Mouse (Mus musculus): ENCODE measurements around the gene Tle3. TPM values are rescaled to one million over a fixed set of nuclear protein-coding genes. Genes with fewer than 3 reads are reported as not detected.

The Tle3 gene
- total RNA-seq, 2 experiments from 2014 or later: 40.9 to 91.4 TPM

DNA sequence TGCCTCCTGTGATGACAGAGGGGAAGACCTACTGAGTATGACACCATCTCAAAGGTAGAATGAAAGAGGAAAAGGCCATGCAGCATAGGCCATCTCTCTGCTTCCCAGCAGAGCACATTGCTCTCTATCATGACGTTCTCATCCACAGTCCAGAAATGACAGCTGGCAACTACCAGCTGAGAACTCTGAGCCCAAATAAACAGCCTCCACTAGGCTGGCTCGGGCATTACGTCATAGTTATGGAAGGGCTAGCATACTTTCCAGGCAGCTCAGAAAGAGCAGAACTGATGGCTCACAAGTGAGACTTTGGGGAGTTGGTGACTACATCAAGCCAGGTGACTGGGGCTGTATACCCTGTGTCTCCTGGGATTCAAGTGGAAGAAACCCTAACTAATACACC lies 49.5 kb downstream of the Tle3 start:
- ATAC-seq (replicated peaks; ENCODE audit: poor library complexity, severe bottlenecking): no peak

DNA sequence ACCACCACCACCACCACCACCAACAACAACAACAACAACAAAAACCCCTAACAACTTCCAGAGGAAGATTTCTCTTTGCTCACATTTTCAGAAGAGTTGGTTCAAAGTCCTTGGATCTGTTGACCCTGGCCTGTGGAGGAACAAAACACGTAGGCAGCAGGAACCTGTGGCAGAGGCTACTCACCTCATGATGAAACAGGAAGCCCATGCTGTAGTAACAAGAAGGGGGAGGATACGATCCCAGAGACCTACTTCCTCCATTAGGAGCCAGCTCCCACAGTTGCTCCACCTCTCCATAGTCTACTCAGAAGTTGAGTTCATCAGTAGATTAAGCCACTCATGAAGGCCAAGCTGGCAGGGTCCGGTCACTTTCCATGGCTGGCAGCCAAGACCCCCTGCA lies 52.1 kb downstream of the Tle3 start:
- peak; percentile 97 for ATAC-seq (replicated peaks; ENCODE audit: poor library complexity, severe bottlenecking)

DNA sequence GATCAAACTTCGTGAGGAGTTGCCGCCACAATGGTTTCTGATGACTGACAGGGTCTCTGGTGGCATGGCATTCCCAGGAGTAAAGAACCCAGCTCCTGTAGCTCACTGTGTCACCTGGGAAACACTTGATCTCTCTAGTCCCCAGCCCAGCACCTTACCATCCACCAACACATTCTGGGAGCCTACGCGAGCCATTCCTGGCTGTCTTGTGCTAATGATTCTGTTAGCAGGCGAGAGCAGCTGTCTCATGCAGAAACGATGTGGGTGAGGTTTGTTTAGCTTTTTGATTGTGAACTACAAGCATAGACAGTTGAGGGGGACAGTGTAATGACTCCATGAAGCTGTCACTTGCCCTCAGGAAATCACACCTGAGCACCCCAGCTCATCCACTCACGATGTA lies 54.3 kb downstream of the Tle3 start:
- ATAC-seq (replicated peaks; ENCODE audit: poor library complexity, severe bottlenecking): no peak

DNA sequence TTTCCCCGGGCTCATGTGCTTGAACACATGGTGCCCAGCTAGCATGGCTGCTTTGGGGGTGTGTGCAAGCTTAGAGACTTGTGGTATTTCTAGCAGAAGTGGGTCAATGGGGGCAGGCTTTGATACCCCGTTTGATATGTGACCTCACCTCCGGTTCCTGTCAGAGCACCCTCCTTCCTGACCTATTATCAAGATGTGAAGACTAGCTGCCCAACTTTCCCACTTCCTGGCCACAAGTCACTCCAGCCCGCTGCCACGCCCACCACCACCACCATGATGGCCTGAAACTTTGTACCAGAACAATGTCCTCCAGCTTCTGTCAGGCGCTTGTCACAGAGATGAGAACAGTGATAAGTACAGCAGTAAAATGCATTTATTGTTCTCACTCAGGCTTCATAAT lies 54.9 kb downstream of the Tle3 start:
- peak; percentile 58 for ATAC-seq (replicated peaks; ENCODE audit: poor library complexity, severe bottlenecking)

DNA sequence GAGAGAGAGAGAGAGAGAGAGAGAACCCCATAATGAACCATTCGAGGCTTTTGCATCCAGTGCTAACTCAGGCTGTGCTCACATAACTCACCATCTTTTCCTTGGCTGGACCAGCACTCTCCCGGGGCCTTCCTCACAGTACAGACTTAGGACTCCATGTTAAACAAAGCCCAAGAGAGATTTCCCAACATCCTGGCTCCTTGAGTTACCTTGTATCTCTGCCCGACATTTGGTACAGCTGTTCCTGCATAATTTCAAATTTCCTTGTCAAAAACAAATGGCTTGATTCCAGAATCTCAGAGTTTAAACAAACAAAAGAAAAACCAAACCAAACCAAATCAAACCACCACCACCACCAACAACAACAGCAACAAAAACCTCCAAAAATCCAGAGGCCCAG lies 55.7 kb downstream of the Tle3 start:
- no peak for ATAC-seq (replicated peaks; ENCODE audit: poor library complexity, severe bottlenecking)

DNA sequence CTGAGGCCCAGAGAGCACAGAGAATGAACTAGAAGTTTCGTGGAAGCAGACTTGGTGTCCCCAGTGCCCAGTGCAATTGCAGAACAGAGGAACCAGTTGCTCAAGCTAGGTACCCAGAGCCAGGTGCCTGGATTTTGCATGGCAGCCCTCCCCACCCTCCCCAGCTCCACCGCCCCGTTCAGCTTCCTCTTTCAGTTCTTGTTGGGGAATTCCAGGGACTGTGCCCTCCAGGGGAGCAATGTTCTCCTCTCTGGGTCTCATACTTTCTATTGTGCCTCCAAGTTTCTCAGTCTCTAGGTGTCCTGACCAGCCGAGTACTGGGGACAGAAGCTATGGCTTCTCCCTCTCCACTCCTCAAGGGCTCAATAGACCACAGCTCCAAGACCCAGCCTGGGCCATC lies 59.7 kb downstream of the Tle3 start:
- ATAC-seq (replicated peaks; ENCODE audit: poor library complexity, severe bottlenecking): peak; percentile 58

DNA sequence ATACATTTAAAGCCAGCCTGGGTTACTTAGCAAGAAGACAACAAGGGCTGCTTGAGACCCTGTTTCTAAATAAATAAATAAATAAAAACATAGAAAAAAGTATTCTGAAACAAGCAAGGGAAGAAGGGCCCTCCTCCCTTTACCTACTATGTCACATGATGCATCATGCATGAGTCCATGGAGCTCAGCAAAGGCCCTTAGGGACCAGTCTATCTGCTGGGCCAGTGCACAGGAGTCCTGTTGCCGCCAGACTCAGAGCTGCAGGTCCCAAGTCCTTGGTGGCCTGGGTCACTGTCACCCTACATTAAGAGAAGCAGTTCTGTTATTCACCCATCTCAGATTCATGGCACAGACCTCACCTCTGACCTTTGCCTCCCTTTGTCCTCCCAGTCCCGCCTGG lies 61.0 kb downstream of the Tle3 start:
- no peak for ATAC-seq (replicated peaks; ENCODE audit: poor library complexity, severe bottlenecking)

DNA sequence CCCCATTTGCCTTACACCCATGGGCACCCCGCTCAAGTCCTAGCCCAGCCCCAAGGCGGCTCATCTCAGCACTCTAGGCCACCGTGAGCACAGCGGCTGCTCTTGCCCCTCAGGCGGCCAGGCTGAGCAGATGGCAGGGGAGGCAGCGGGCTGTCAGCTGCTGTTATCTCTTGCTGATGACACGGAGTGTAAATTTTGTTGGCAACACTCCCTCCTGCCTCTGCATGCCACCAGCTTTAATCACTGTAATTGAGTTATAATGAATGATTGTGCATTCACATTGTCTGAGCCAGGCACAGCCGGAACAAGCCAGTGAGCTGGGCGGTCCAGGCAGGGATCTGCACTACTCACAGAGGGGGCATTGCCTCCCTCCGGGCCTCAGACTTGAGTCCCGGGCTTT lies 61.9 kb downstream of the Tle3 start:
- no peak for ATAC-seq (replicated peaks; ENCODE audit: poor library complexity, severe bottlenecking)

DNA sequence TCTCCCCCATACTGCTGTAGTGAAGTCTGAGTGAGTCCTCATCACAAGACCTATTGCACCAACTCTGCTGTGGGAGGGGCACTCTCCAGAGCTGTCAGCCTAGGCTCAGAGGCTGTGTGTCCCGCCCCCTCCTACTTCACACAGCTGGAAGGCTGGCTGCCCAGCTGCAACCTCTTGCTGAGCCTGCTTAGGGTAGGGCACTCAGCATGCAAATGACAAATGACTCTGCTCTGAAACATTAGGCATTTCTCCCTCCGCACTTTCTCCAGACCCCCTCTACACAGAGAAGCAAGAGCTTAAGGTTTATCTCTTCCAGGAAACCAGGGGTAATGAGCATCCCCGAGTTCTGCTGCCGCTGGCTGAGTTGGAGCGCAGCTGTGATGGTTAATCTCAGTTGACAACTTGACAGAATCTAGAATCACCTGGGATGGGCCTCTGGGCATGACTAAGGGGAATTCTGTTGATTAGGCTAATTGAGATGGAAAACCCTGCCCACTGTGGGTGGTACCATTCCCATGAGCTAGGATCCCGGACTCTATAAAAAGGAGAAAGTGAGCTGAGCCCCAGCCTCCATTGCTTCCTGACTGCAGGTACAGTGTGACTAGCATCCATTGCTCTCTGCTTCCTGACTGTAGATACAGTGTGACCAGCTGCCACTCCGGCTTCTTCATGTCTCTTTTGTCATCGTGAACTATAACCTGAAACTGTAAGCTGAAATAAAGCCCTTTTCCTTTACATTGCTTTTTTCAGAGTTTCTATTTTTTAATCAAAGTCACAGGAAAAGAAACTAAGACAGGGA lies 63.2 kb downstream of the Tle3 start:
- peak; percentile 75 for ATAC-seq (replicated peaks; ENCODE audit: poor library complexity, severe bottlenecking)

DNA sequence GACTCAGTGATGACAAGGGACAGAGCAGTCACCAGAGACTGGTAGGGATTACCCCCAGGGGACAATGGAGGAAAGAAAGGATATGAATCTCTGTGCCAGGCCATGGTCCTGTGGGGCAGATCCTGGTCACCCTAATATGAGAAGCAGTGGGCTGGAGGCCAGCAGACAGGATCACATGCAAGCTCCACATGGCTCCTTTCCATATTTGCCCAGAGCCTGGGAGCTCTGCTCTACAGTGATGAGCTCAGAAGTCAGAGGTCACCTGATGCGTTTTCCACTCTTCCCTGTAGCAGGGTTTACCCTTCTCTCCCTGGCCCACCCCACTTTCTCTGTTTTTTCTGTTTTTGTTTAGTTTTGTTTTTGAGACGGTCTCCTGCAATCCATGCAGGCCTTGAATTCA lies 63.9 kb downstream of the Tle3 start:
- ATAC-seq (replicated peaks; ENCODE audit: poor library complexity, severe bottlenecking): no peak

DNA sequence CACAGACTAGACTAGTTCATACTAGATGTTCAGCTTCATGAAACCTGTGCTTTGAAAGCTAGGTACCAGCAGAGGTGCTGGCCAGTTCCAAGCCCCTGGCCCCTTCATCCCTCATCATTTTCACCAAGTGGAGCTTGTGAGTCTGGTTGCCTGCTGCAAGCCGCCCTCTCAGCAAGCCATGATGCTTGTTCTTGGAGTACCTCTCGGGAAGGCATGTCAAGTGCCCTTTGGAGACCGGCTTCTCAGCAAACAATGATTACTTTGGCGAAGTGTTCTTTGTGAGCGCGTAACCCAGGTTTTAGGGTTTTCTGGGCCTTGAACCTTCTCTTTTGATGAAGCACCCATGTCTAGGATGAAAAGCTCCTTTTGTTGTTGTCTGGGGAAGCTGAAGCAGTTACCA lies 64.6 kb downstream of the Tle3 start:
- no peak for ATAC-seq (replicated peaks; ENCODE audit: poor library complexity, severe bottlenecking)

DNA sequence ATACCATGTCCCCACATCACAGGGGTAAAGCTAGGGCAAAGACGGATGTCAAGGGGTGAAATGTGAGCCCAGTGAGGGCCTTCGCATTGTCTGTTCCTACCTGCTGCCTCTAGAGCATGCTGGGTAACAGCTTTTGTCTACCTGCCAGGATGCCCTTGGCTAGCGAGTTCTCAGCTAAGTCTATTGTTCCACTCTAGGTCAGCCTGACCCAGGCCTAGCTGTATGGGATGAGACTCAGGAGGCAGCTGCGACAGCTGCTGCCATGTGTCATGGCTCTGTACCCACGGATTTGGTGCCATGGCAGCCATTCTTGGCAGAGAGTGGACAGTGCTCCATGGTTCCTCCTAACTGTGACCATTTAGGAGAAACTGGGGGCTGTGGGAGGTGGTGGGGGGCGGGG lies 66.9 kb downstream of the Tle3 start:
- ATAC-seq (replicated peaks; ENCODE audit: poor library complexity, severe bottlenecking): no peak

DNA sequence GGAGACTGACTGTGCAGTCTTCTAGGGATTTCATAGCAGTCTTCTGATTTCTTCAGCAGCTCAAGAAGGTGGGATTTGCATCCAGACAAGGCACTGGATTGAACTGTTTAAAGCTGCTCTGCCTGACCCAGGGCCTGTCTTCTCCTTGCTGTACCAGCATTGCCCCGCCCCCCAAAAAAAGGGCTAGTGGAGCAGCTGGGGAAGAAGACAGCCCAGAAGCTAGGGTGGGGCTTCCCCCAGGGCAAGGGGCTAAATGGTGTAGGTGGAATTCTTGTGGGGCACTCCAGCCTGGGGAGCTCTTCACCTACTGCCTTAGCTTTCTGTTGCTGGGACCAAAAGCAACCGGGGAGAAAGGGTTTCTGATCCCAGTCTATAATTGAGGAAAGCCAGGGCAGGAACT lies 67.8 kb downstream of the Tle3 start:
- no peak for ATAC-seq (replicated peaks; ENCODE audit: poor library complexity, severe bottlenecking)

DNA sequence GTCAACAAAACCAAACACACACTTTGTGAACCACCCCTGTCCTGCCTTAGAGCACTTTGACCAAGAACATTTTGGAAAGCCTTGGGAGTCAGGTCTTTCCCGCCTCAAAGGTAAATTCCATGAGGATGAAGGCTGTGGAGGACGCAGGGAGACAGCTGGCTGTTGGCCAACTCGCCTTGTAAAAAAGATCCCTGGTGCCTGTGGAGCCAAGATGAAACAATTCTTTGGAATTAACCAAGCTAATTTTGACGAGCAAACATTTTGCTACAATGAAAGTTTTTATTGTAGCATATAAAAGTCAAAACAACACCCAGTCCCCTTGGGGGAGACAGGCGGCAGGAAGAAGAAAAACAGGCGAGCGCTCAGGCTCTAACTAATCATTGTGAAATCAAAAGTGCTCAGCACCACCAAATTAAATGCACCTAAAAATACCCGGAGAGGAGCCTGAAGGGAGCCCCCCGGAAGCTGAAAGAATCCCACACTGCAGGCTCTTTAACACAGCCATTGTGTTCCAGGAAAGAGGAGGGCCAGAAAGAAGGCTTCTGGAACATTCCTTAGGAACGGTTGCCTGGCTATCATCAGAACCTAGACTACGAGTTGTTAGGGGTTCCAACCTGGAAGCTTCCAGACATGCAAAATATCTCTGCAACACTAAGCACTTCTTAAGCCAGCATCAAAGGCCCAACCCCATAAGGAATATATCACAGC lies 69.2 kb downstream of the Tle3 start:
- no peak for ATAC-seq (replicated peaks; ENCODE audit: poor library complexity, severe bottlenecking)

DNA sequence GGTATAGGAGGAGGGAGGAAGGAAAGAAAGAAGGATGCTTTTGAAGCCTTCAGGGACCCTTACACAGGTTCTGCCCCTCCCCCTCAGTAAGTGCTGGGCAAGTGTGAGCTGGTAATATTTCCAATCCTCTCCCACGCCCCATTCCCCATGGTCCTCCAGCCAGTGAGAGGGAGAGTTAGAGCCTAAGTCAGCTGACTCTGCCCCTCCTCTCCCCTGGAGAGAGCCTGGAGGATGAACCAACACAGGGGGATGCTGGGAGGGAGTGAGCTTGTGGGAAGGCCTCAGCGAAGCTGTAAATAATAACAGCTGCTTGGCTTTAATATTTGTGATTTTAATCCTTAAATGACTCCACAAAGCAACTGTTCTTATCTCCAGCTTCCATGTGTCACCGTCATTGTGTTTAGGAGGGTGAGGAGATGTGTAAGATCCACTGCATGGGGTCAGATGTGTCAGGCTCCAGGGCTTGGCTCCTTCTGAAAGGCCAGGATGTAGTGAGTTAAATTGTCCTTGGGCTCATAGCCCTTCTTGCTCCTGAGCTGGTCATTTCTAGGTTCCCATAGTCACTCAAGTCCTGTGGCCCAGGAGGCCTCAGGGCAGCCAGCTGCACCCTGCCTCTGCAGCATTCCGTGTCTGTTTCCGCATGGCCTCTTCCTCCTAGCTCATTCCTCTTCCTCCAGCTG lies 70.9 kb downstream of the Tle3 start:
- no peak for ATAC-seq (replicated peaks; ENCODE audit: poor library complexity, severe bottlenecking)

DNA sequence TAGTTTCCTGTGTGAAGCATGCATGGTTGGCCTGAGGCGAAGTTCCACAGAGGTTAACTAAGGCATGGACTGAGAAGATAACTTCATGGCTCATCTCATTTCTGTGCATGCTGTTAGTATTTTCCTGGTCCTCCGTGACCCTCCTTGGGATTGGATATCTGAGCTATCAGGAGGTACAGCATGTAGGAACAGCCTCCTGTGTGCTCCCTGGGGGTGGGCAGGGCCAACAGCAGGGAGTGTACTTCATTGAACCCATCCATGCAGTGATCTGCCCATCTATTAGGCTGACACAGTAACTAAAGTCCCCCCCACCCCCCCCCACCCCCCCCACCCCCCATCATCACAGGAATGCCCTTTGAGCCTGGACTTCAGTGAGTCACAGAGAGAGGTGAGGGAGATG lies 73.0 kb downstream of the Tle3 start:
- ATAC-seq (replicated peaks; ENCODE audit: poor library complexity, severe bottlenecking): no peak

DNA sequence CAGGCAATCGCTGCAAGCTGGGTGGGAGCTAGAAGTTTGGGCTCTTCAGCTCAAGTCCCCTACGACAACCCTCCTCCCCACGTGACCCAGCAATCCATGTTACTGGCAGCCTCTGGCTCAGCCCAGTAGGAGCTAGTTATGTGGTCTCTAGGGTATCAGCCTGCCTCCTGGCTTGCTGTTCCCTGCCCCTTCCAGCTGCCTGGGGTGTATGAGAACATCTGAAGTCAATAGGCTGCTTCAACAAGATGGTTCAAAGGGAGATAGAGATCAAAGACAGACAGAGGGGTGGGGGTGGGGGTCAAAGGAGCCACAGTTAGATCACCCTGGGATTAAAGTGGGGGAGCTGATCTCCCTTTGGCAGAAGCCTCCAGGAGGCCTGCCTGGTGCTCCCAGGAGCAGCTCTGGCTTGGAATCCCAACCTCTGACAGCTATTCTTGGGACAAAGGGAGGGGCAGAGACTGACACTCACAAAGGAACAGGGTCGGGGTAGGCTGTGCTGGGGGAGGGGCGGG lies 73.6 kb downstream of the Tle3 start:
- no peak for ATAC-seq (replicated peaks; ENCODE audit: poor library complexity, severe bottlenecking)

DNA sequence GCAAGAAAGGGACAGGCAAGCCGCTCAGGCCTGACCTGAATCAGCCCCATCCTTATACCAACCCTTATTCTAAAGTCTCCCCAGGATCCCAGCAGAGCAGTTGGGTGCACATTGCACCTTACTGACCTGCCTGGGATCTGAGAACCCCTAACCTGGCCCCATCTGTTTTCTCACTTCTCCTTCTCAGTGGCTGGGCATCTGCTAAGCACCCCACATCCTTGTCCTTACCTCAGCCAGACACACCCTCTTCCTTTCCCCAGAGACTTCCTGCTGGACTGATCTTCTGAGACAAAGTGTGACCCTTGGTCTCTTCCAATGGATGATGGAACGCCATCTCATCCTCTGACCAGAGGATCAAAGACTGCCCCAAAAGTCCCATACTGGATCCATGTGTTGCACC lies 74.8 kb downstream of the Tle3 start:
- peak; percentile 25; the same call in 1 of the 2 replicates for ATAC-seq (replicated peaks; ENCODE audit: poor library complexity, severe bottlenecking)

DNA sequence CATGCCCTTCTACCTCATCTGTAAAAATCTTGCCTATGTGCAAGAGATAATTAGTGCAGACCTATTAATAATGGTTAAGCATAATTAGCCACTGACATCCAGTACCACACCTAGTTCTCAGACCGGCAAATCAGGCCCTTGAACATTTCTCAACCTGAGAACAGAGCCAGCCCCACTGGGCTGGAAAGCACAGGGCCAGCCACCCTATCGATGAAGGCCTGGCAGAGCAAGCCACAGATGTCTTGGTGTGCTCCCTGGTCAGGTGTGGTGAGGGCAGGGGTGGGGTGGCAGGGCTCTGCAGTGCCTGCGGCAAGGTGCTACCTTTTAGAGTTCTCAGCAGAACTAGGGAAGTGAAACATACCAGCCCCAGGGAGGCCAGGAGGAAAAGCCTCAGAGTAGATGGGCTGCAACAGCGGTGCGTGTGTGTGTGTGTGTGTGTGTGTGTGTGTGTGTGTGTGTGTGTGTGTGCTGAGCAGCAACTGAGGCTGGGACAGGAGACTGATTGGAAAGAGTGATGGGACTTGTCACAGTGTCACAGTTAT lies 77.3 kb downstream of the Tle3 start:
- peak; percentile 55; the same call in 1 of the 2 replicates for ATAC-seq (replicated peaks; ENCODE audit: poor library complexity, severe bottlenecking)

DNA sequence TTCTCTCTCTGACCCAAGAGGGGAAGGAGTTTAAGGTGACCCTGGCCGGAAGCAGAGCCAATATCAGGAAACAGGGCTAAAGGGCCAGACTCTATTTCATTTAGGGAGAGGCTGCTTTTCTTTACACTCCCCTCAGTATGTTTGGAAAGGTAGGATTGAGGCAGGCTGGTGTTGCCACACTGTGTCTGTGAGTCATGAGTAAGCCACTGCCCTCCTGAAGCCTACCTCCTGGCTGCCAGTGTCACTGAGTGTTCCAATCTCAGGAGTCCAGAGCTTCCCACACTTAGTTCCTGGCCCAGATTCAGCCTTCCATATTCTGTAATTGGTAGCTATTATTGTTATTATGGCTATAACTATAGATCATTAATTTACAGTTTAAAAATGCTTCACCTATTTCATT lies 79.9 kb downstream of the Tle3 start:
- no peak for ATAC-seq (replicated peaks; ENCODE audit: poor library complexity, severe bottlenecking)

DNA sequence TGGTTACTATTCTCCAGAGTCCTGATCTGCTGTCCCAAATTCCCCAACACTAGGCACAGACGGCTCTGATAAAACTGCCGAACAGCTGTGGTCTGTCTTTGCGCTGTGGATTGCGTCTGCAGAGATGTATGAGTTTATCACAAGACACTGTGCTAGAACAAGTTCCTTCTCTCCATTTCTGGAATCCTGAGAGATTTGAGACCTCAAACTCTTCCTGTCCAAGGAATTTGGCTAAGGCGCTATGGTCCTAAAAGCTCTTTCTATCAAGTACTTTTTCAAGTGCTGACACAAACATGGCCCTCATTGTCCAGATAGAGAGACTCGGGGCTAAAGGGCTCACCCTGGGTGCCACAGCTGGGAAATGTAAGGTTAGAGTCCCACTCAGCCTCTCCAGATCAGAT lies 83.7 kb downstream of the Tle3 start:
- ATAC-seq (replicated peaks; ENCODE audit: poor library complexity, severe bottlenecking): no peak

Data from granulocyte monocyte progenitor cell, adult 5-6 weeks (primary cell).